Mouse (Mus musculus): ENCODE measurements around the gene Rapgef4.
A peak's percentile ranks its signal among the peaks of the same experiment; 100 is the strongest.
"Not testable (repeated sequence)": the region's sequence is repeated elsewhere in the genome, so short reads cannot be mapped to it uniquely, and the experiment has no call there.

The Rapgef4 gene

DNA sequence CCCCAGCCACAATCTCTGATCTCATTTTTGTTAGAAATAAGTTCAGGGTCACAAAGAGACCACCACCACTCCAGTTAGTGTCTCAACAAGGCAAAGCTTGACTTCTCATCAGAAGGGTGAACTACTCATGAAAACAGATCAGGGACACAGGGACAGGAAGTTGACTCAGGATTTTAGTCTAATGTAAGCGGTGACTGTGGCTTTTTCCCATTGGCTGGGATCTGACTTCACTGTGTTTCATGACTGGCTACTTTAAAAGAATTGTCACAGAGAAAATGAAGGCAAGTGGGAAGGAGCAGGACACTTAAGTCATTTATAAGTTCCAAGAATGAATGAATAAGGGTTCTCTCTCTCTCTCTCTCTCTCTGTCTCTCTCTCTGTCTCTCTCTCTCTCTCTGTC lies 45.5 kb downstream of the Rapgef4 start:
- DNase-seq (ENCODE audit: low spot score in 2 of 2) = no peak

- no peak for DNase-seq (ENCODE audit: low spot score in 2 of 2)
Measured at GRCm38 (mm10) chr2:72029081-72029480, 48.0 kb downstream of the Rapgef4 start.

DNA sequence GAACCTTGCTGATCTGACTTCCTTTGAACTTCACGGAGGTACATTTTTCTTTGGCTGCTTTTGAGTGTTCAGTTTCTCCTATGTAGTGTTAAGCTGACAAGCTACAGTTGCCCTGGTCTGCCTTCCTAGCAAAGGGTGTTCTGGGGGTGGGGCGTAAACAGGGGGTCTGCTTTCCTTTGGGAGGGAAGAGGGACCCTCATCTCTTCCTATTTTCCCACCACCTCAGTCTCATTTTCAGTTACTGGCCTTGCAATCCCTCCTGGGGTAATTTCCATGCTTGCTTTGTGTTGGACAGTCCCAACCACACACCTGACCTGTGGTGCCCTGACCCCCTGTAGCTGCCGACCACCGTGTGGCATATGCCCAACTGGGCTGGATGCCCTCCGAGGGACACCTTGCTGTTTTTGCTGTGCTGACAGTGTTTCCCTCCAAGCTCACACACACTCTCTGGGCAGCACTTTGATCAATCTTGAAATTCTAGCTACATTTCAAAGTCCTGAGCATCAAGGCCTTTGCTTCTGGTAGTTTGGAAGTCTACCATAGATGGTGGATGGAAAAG lies 48.6 kb downstream of the Rapgef4 start:
- no peak for DNase-seq (ENCODE audit: low spot score in 2 of 2)

DNA sequence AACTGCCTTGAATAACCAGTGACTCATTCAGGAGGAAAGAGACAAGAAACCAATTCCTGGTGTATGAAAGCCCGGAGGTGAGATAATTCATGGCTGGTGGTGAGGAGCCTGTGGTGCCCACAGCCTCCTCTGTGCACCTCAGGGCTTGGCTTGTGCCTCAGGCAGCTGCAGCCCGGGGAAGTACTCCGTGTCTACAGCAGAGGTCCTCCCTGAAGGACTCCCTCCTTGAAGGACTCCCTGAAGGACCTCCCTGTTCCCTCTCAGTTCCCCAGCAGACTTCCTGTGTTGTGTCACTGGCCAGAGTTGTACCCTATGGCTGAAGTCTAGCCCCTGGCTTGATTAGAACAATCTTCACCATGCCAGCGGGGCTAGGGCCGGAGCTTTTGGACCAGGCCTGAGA lies 50.7 kb downstream of the Rapgef4 start:
- DNase-seq (ENCODE audit: low spot score in 2 of 2) = no peak

- DNase-seq (ENCODE audit: low spot score in 2 of 2) = peak; percentile 13 to 50
Measured at GRCm38 (mm10) chr2:72035616-72036015, 54.6 kb downstream of the Rapgef4 start.

DNA sequence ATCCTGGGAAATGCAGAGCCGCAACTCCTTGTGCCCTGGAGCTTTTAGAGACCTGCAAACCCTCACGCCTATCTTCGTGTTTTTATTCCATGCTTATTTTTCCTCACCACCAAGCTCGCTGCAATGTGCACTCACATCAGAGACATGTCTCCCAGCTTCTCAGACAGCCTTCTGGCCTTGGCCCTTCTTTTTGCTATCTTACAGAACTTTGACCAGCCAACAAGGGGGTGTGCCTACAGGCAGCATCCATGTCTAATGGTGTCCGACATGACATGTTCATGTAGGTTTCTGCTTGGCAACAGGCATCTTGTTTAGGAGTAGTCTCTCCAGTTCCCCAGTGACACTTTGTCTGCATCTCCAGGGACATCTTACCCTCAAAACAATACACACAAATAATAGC lies 56.3 kb downstream of the Rapgef4 start:
- no peak for DNase-seq (ENCODE audit: low spot score in 2 of 2)

DNA sequence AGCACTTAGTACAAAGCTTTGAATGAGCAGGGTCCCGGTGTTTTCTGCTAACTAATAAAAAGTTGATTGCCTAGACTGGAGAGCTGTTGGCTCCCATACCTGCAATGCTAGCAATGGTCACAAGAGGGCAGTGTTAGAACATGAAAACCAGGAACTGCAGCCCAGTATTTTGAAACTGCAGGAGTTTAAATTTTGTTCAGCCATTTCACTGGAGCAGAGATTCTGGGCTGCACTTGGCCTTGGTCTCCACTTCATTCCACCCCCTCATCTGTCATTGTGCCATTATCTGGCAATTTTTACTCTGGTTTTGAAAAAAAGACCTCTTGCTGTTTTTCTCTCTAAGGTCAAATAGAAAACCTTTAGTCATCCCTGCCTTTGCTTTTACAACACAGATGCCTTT lies 57.2 kb downstream of the Rapgef4 start:
- DNase-seq (ENCODE audit: low spot score in 2 of 2) = peak; percentile 60 to 67

GRCm38 (mm10) chr2:72038651-72039251 lies 57.7 kb downstream of the Rapgef4 start:
- no peak for DNase-seq (ENCODE audit: low spot score in 2 of 2)

DNA sequence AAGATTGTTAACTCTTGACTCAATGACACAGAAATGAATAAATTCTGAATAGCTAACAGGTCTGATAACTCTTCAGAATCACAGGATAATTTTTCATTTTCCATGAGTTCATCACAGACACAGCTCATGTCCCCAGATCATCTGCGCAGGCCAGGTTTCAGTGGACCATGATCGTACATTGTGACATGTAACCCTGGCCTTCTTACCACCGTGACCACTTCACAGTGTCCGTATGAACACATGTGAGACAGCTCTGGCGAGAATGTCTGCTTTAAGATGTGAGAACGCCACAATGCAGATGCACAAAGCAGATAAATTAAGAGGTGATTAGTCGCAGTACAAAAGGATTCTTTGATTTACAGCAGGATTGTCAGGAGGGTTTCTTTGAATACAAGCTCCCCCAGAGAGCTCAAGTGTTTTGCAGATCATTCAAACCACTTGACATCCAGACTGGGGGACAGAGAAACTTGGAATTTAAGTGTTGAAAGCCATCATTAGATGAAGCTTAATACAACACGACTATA lies 58.5 kb downstream of the Rapgef4 start:
- no peak for DNase-seq (ENCODE audit: low spot score in 2 of 2)

DNA sequence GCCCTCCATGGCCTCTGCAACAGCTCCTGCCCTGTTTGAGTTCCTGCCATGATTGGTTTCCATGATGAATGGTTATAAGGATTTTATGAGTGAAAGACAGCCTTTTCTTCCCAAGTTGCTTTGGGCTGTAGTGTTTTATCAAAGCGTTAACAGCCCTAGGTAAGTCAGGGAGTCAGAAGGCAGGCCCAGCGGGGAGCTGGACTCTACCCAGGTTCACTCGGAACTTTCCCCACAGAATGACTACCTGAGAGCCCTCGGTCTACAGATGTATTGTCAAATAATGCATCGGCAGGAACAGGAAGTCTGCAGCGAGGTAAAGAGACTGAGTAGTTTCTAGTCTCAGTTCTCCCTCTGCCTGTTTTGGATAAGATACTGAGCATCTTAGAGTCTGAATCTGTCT lies 60.0 kb downstream of the Rapgef4 start:
- DNase-seq (ENCODE audit: low spot score in 2 of 2) = no peak

- no peak for DNase-seq (ENCODE audit: low spot score in 2 of 2)
Measured at GRCm38 (mm10) chr2:72042093-72042492, 61.1 kb downstream of the Rapgef4 start.

- DNase-seq (ENCODE audit: low spot score in 2 of 2) = no peak
Measured at GRCm38 (mm10) chr2:72044191-72044590, 63.2 kb downstream of the Rapgef4 start.

GRCm38 (mm10) chr2:72045024-72045423 lies 64.0 kb downstream of the Rapgef4 start:
- DNase-seq (ENCODE audit: low spot score in 2 of 2) = no peak

GRCm38 (mm10) chr2:72045659-72046058 lies 64.6 kb downstream of the Rapgef4 start:
- DNase-seq (ENCODE audit: low spot score in 2 of 2) = no peak

DNA sequence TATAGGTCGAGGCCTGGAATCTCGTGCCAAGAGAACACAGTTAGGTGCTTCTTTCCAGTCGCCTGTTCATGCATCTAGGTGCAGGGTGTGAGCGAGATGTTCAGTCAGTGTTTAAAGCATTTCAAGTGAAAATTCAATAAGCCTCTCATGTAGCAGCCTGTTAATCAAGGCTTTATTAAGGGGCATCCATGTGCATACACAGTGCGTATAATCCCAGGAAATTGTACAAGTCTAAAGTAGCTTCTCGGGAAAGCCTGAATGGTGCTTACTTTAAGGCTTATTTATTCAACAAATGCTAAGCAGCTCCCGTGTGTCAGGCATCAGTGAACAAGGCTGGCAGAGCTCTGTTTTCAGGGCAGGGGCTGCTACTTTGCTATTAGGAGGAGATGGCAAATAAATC lies 69.4 kb downstream of the Rapgef4 start:
- DNase-seq (ENCODE audit: low spot score in 2 of 2) = no peak

GRCm38 (mm10) chr2:72054280-72054679 lies 73.2 kb downstream of the Rapgef4 start:
- DNase-seq (ENCODE audit: low spot score in 2 of 2) = no peak

- no peak for DNase-seq (ENCODE audit: low spot score in 2 of 2)
Measured at GRCm38 (mm10) chr2:72054736-72055135, 73.7 kb downstream of the Rapgef4 start.

GRCm38 (mm10) chr2:72055476-72055875 lies 74.4 kb downstream of the Rapgef4 start:
- DNase-seq (ENCODE audit: low spot score in 2 of 2) = no peak

- no peak for DNase-seq (ENCODE audit: low spot score in 2 of 2)
Measured at GRCm38 (mm10) chr2:72056081-72056874, 75.2 kb downstream of the Rapgef4 start.

- no peak for DNase-seq (ENCODE audit: low spot score in 2 of 2)
Measured at GRCm38 (mm10) chr2:72062931-72063330, 81.9 kb downstream of the Rapgef4 start.

DNA sequence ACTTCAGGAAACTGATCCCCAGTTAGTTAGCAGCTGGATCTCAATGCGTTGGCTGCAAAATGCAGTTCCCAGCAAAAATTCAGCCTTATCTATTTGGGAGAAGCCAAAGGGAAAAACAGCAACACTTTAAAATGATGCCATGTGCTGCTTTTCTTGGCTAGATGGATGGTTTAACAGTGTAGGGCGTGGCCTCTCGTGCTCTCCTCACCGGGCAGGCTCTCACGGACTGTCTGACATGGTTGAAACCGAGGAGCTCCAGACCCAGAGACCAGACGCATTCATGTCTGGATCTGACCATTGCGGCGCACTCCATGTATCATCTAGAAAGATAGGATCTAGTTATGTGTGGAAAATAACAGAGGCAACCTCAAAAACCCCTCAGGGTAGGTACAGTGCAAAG lies 87.5 kb downstream of the Rapgef4 start:
- no peak for DNase-seq (ENCODE audit: low spot score in 2 of 2)

DNA sequence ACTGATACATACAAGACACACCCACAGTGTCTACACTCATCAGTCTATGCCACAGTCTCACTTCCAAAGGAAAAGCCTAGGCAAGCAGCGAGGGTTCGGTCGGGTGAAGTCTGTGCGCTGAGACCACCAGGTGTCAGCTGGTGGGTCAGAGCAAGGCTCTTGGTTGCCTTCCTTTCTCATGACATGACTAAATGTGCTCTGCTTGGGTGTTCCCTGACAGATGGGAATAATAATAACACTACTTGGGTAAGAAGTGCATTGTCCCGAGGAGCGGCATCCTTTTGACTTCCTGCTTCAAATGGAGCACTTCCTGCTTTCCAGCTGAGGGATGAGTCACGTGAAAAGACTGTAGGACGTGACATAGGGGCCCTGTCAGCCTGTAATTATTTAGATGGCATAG lies 89.0 kb downstream of the Rapgef4 start:
- DNase-seq (ENCODE audit: low spot score in 2 of 2) = no peak

DNA sequence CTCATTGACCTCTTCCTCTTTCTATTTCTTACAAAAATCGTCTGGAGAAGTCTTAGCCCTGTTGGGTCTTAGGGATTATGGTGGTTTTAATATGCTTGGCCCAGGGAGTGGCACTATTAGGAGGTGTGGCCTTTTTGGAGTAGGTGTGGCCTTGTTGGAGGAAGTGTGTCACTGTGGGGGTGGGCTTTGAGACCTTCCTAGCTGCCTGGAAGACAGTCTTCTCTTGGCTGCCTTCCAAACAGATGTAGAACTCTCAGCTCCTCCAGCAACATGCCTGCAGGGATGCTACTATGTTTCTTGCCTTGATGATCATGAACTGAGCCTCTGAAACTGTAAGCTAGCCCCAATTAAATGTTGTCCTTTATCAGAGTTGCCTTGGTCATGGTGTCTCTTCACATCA lies 92.1 kb downstream of the Rapgef4 start:
- DNase-seq (ENCODE audit: low spot score in 2 of 2) = not testable (repeated sequence)

All from urinary bladder, adult 18-20 months (tissue).